Mouse (Mus musculus): ENCODE results near the gene Six4. TPM values are rescaled to one million over a fixed set of nuclear protein-coding genes. Genes with fewer than 3 reads are reported as not detected.
"Not testable (repeated sequence)": the region's sequence is repeated elsewhere in the genome, so short reads cannot be mapped to it uniquely, and the experiment has no call there.

The Six4 gene
- 0.01 TPM in 2 replicates for polyA plus RNA-seq (2012; rRNA removed)

DNA sequence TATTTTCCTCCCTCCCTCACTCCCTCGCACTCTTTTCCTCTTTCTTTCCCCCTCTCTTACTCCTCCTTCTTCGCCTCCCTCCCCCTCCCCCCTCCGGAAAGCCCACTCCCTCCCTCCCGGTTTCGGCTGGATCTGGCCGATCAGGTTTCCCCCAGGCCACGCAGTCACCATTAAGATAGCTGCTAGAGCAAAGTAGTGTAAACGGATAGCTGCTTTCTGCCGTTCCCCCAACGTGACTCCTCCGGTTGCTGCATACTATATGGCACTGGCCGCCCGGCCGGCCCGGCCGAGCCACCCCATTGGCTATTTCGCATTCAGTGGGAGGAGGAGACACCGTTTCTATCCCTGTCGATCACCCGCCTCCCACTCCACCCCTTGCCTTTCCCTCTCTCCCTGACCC, at the start of gene Six4:
Gene Six4 (minus strand): TSS at position 261 of the 400 bp plus-strand sequence.
- 2% methylated on average over 19 of the region's 20 CpGs for WGBS
- no peak within 1 kb of the TSS for H3K27ac ChIP-seq (ENCODE audit: insufficient read depth, low read length)
- DNase-seq (ENCODE audit: low read depth in 1 of 2, low spot score in 2 of 2), result no peak
- peak within 1 kb of the TSS; percentile 51 for H3K4me3 ChIP-seq (ENCODE audit: extremely low read depth, insufficient read depth, insufficient read length)
- H3K27me3 ChIP-seq (ENCODE audit: control insufficient read depth, insufficient read depth, low read length), result peaks cover 26% of the 10 kb centered on the region
- TF ChIP-seq CTCF (IDR thresholded peaks at IDR 0.05; ENCODE audit: extremely low read depth, insufficient read depth, insufficient read length, insufficient replicate concordance), result no peak
- TF ChIP-seq POLR2A (IDR thresholded peaks at IDR 0.05; ENCODE audit: low read depth, low read length), result no peak
- peaks cover 7% of the 10 kb centered on the region; the same call in 1 of the 2 replicates for H3K4me1 ChIP-seq (ENCODE audit: control insufficient read depth, insufficient read depth, insufficient read length)
- no peaks in the 10 kb centered on the region for H3K36me3 ChIP-seq (ENCODE audit: control insufficient read depth, insufficient read depth, low read length)

DNA sequence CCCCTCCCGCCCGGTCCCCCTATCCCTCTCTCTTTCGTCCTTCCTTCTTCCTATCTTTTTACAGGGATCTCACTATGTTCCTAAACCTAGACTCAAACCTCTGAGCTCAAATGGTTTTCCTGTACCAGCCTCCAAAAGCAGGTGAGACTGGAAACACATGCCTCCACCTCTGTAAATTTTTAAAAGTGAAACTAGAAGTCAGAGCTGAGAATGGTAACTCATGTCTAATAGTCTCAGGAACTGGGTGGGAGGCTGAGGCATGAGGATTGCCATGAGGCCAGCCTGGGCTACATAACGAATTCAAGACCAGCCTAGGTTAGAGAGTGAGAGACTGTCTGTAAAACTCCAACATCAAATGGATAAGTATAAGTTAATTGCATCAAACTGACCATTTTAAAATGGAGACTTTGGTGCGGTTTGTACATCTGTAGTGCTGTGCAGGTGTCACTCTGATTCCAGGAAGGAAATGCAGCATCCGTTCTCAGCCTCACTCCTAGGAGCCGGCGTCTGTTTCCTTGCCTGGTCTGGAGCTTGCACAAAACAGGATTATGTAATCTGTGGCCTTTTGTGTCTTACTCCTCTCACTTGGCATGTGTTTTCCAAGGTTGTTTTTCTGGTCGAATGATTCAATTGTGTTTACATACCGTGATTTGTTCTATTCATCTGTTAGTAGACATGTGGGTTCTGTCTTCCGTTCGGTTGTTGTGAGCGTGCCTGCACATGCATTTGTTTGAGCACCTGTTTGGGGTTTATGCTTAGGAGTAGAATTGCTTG, 49.3 kb upstream of the Six4 start:
- H3K27me3 ChIP-seq (ENCODE audit: control insufficient read depth, insufficient read depth, low read length), result no peaks in the 10 kb centered on the region
- no peak overlapping the region for H3K27ac ChIP-seq (ENCODE audit: insufficient read depth, low read length)
- 49% methylated on average over 13 of the region's 13 CpGs for WGBS
- TF ChIP-seq POLR2A (IDR thresholded peaks at IDR 0.05; ENCODE audit: low read depth, low read length) (no peak), CTCF (IDR thresholded peaks at IDR 0.05; ENCODE audit: extremely low read depth, insufficient read depth, insufficient read length, insufficient replicate concordance) (no peak)
- no peaks in the 10 kb centered on the region for H3K36me3 ChIP-seq (ENCODE audit: control insufficient read depth, insufficient read depth, low read length)
- no peak overlapping the region; the same call in 1 of the 2 replicates for H3K4me3 ChIP-seq (ENCODE audit: extremely low read depth, insufficient read depth, insufficient read length)
- no peaks in the 10 kb centered on the region for H3K4me1 ChIP-seq (ENCODE audit: control insufficient read depth, insufficient read depth, insufficient read length)
- no peak for DNase-seq (ENCODE audit: low read depth in 1 of 2, low spot score in 2 of 2)

DNA sequence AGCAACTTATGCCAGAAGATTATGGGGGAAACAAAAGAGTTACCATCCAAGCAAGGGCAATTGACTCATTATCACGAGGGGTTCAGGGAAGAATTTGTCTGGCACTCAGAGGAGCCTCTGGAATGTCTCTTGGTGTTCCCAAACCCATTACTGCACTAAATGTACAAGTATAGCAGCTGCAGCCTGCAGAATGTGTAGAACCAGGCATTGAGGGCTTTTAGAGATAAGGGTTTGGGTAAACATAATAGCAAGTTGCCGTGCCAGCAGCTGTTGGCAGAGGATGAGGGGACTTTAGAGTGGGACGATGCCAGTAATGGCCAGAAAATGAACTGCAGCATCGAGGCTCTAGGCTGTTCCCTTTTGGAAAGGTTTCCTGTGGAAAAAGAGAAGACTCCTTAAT, 47.1 kb upstream of the Six4 start:
- 77% methylated on average over 4 of the region's 4 CpGs for WGBS
- no peaks in the 10 kb centered on the region for H3K4me1 ChIP-seq (ENCODE audit: control insufficient read depth, insufficient read depth, insufficient read length)
- no peak for DNase-seq (ENCODE audit: low read depth in 1 of 2, low spot score in 2 of 2)

DNA sequence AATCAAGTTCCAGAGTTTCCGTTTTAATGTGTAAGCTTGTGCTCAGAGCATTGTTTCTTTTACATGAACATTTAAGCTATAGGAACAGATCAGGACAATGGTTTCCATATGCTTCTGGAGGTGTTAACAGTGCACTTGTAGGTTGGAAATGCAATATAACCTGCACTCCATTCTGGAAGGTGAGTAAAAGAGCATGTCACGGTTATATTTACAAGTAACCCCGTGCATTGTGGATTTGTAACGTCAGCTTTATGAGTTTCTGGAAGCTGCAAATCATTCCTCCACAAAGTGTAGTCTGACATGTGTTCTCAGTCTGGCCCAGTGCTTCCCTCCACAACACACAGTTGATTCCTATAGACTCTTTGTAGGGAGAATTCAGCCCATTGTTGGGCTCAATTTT, 40.9 kb upstream of the Six4 start:
- 89% methylated on average over 4 of the region's 4 CpGs for WGBS
- no peaks in the 10 kb centered on the region for H3K27me3 ChIP-seq (ENCODE audit: control insufficient read depth, insufficient read depth, low read length)
- TF ChIP-seq CTCF (IDR thresholded peaks at IDR 0.05; ENCODE audit: extremely low read depth, insufficient read depth, insufficient read length, insufficient replicate concordance) (no peak), POLR2A (IDR thresholded peaks at IDR 0.05; ENCODE audit: low read depth, low read length) (no peak)
- H3K4me3 ChIP-seq (ENCODE audit: extremely low read depth, insufficient read depth, insufficient read length), result no peak overlapping the region
- H3K4me1 ChIP-seq (ENCODE audit: control insufficient read depth, insufficient read depth, insufficient read length), result no peaks in the 10 kb centered on the region
- no peak overlapping the region for H3K27ac ChIP-seq (ENCODE audit: insufficient read depth, low read length)
- no peaks in the 10 kb centered on the region; the same call in 1 of the 2 replicates for H3K36me3 ChIP-seq (ENCODE audit: control insufficient read depth, insufficient read depth, low read length)
- no peak for DNase-seq (ENCODE audit: low read depth in 1 of 2, low spot score in 2 of 2)

More for the DNA sequence above, 47.1 kb upstream of the Six4 start:
- Histone ChIP-seq H3K27ac (ENCODE audit: insufficient read depth, low read length) (no peak overlapping the region), H3K36me3 (ENCODE audit: control insufficient read depth, insufficient read depth, low read length) (no peaks in the 10 kb centered on the region; the same call in 1 of the 2 replicates), H3K4me3 (ENCODE audit: extremely low read depth, insufficient read depth, insufficient read length) (no peak overlapping the region), H3K27me3 (ENCODE audit: control insufficient read depth, insufficient read depth, low read length) (no peaks in the 10 kb centered on the region)
- no peak for TF ChIP-seq POLR2A (IDR thresholded peaks at IDR 0.05; ENCODE audit: low read depth, low read length)
- no peak for TF ChIP-seq CTCF (IDR thresholded peaks at IDR 0.05; ENCODE audit: extremely low read depth, insufficient read depth, insufficient read length, insufficient replicate concordance)

DNA sequence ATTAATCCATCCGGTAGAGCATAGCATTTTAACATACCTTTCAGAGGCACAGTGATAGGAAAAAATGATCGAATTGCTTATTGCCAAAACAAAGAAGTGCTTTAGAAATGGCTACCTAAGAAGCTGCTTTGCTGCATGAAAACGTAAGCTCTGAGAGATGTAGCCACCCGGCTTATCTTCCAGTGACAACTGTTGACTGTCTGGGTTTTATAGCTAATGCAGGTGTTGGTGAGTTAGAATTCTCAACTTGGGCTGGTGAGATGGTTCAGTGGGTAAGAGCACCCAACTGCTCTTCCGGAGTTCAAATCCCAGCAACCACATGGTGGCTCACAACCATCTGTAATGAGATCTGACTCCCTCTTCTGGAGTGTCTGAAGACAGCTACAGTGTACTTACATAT, 37.8 kb upstream of the Six4 start:
- not testable (repeated sequence) for DNase-seq (ENCODE audit: low read depth in 1 of 2, low spot score in 2 of 2); H3K4me1 ChIP-seq (ENCODE audit: control insufficient read depth, insufficient read depth, insufficient read length); H3K27me3 ChIP-seq (ENCODE audit: control insufficient read depth, insufficient read depth, low read length); H3K27ac ChIP-seq (ENCODE audit: insufficient read depth, low read length); H3K4me3 ChIP-seq (ENCODE audit: extremely low read depth, insufficient read depth, insufficient read length); H3K36me3 ChIP-seq (ENCODE audit: control insufficient read depth, insufficient read depth, low read length)
- 86% methylated on average over 5 of the region's 5 CpGs for WGBS

DNA sequence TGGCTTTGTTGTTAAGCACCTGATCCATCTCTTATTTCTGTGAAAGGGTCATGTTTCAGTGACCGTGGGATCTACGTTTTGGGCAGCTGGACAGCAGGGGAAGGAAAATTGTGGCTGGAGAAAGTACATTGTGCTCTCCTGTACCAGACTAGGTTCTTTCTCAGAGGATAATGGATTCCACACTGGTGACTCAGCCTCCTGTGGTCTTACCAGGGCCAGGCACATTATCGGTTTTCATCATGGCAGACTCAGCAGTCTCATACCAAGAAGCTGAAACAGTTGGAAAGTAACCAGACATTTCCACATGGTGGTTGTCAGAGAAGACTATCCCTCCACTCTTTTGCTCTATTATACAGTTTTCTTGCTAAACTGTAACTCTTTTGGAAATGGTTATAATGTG, 34.0 kb upstream of the Six4 start:
- WGBS, result 83% methylated on average over 3 of the region's 3 CpGs

DNA sequence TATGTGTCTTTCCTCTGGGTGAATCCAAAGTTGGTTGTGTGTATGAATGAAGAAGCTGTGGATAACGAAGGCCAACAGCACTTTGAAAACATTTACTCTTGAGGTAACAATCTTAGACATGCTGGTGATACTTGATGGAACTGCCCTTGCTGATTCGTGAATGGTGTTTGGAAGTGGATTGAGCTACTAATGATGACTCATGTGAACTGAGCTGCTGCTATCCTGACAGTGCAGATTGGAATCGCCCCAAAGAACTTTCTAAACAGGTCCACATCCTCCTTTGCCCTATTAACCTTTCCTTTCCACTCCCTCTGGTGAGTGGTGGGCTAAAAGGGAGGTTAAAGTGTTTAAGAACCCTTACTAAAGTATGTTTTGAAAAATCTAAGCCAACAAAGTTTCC, 27.5 kb upstream of the Six4 start:
- no peak for DNase-seq (ENCODE audit: low read depth in 1 of 2, low spot score in 2 of 2)
- WGBS, result 76% methylated on average over 3 of the region's 3 CpGs

More for the DNA sequence above, 34.0 kb upstream of the Six4 start:
- Histone ChIP-seq H3K27ac (ENCODE audit: insufficient read depth, low read length) (no peak overlapping the region), H3K27me3 (ENCODE audit: control insufficient read depth, insufficient read depth, low read length) (no peaks in the 10 kb centered on the region), H3K36me3 (ENCODE audit: control insufficient read depth, insufficient read depth, low read length) (no peaks in the 10 kb centered on the region), H3K4me1 (ENCODE audit: control insufficient read depth, insufficient read depth, insufficient read length) (no peaks in the 10 kb centered on the region), H3K4me3 (ENCODE audit: extremely low read depth, insufficient read depth, insufficient read length) (no peak overlapping the region)
- TF ChIP-seq CTCF (IDR thresholded peaks at IDR 0.05; ENCODE audit: extremely low read depth, insufficient read depth, insufficient read length, insufficient replicate concordance) (no peak), POLR2A (IDR thresholded peaks at IDR 0.05; ENCODE audit: low read depth, low read length) (no peak)
- no peak for DNase-seq (ENCODE audit: low read depth in 1 of 2, low spot score in 2 of 2)

More for the DNA sequence above, 27.5 kb upstream of the Six4 start:
- Histone ChIP-seq H3K4me1 (ENCODE audit: control insufficient read depth, insufficient read depth, insufficient read length) (no peaks in the 10 kb centered on the region), H3K36me3 (ENCODE audit: control insufficient read depth, insufficient read depth, low read length) (no peaks in the 10 kb centered on the region), H3K4me3 (ENCODE audit: extremely low read depth, insufficient read depth, insufficient read length) (no peak overlapping the region), H3K27me3 (ENCODE audit: control insufficient read depth, insufficient read depth, low read length) (no peaks in the 10 kb centered on the region), H3K27ac (ENCODE audit: insufficient read depth, low read length) (no peak overlapping the region)
- TF ChIP-seq CTCF (IDR thresholded peaks at IDR 0.05; ENCODE audit: extremely low read depth, insufficient read depth, insufficient read length, insufficient replicate concordance), result no peak
- TF ChIP-seq POLR2A (IDR thresholded peaks at IDR 0.05; ENCODE audit: low read depth, low read length), result no peak

Data from spleen, adult 2 months (tissue).